Comparison of ENCODE assay signal across 8 mouse cellular contexts in genomic region chr8:70234080-70234780, GRCm38 (mm10). TPM values are rescaled to one million over a fixed set of nuclear protein-coding genes. Genes with fewer than 3 reads are reported as not detected.
DNase-seq lines count a peak whose midpoint lies in the region; ATAC-seq and TF ChIP-seq lines count a peak whose summit lies in the region.

Gene Sugp2 (plus strand): TSS chr8:70234226.
Gene Armc6 (minus strand): TSS chr8:70234466.

- no peak for TF ChIP-seq CTCF in liver, adult 2 months (IDR thresholded peaks at IDR 0.05; ENCODE audit: low read depth, low read length)

- TF ChIP-seq POLR2A in liver, adult 2 months (IDR thresholded peaks at IDR 0.05; ENCODE audit: extremely low read depth, insufficient read depth, low read length): peak; percentile 28; the same call in 1 of the 2 replicates
- no peak for TF ChIP-seq POLR2A in myocyte (IDR thresholded peaks at IDR 0.05; ENCODE audit: insufficient read length, low read depth)

- H3K27ac ChIP-seq in heart, embryonic 11.5 days (ENCODE audit: low read depth, low read length): peak within 1 kb of the TSS; percentile 87
- peak within 1 kb of the TSS; percentile 94 for H3K27ac ChIP-seq in kidney, embryonic 16.5 days (ENCODE audit: low read length)
- H3K27ac ChIP-seq in liver, adult 2 months (replicated peaks; ENCODE audit: insufficient read depth, low read depth, low read length): peak within 1 kb of the TSS; percentile 92

- peaks cover 10% of the 10 kb centered on the region for H3K36me3 ChIP-seq in heart, embryonic 11.5 days (ENCODE audit: control insufficient read depth, insufficient read depth, low read length)
- H3K36me3 ChIP-seq in kidney, embryonic 16.5 days (ENCODE audit: insufficient read depth, low read length): peaks cover 28% of the 10 kb centered on the region; the same call in 1 of the 2 replicates
- peaks cover 15% of the 10 kb centered on the region for H3K36me3 ChIP-seq in liver, adult 2 months (ENCODE audit: control insufficient read depth, insufficient read depth, low read length)
- H3K36me3 ChIP-seq in myocyte (ENCODE audit: control insufficient read depth, insufficient read depth): no peaks in the 10 kb centered on the region
- peaks cover 2% of the 10 kb centered on the region; the same call in 1 of the 2 replicates for H3K36me3 ChIP-seq in splenic B cell, adult 2 months (ENCODE audit: control insufficient read depth, insufficient read depth, low read length, poor library complexity, severe bottlenecking)

- no peaks in the 10 kb centered on the region for H3K27me3 ChIP-seq in heart, embryonic 11.5 days (ENCODE audit: control insufficient read depth, insufficient read depth, low read length)
- H3K27me3 ChIP-seq in kidney, embryonic 16.5 days (ENCODE audit: insufficient read depth, low read length): no peaks in the 10 kb centered on the region
- H3K27me3 ChIP-seq in liver, adult 2 months (ENCODE audit: control insufficient read depth, insufficient read depth, low read length): no peaks in the 10 kb centered on the region
- H3K27me3 ChIP-seq in myocyte (ENCODE audit: control insufficient read depth, insufficient read depth, insufficient read length): no peaks in the 10 kb centered on the region
- H3K27me3 ChIP-seq in splenic B cell, adult 2 months (ENCODE audit: control insufficient read depth, insufficient read depth, low read length, poor library complexity, severe bottlenecking): no peaks in the 10 kb centered on the region

- WGBS in heart, embryonic 11.5 days (ENCODE audit: insufficient replicate concordance): 0% methylated on average over 67 of the region's 67 CpGs
- under 1% methylated on average over 65 of the region's 67 CpGs for WGBS in kidney, embryonic 16.5 days
- WGBS in liver, adult 2 months: under 1% methylated on average over 67 of the region's 67 CpGs

- H3K79me2 ChIP-seq in liver, adult 2 months (ENCODE audit: control insufficient read depth, insufficient read depth, low read length): no peaks in the 10 kb centered on the region; the same call in 1 of the 2 replicates
- H3K79me2 ChIP-seq in myocyte (ENCODE audit: control insufficient read depth, insufficient read depth): peaks cover 9% of the 10 kb centered on the region

- peak within 1 kb of the TSS; percentile 87 for H3K9ac ChIP-seq in heart, embryonic 11.5 days (ENCODE audit: low read depth, low read length)
- H3K9ac ChIP-seq in kidney, embryonic 16.5 days (replicated peaks; ENCODE audit: low read length): peak within 1 kb of the TSS; percentile 88
- peak within 1 kb of the TSS; percentile 87 for H3K9ac ChIP-seq in liver, adult 2 months (ENCODE audit: low read depth, low read length)

- H3K4me2 ChIP-seq in heart, embryonic 11.5 days: peak within 1 kb of the TSS; percentile 83
- H3K4me2 ChIP-seq in kidney, embryonic 16.5 days (replicated peaks; ENCODE audit: low read depth, low read length): peak within 1 kb of the TSS; percentile 85
- peak within 1 kb of the TSS; percentile 94 for H3K4me2 ChIP-seq in myocyte (ENCODE audit: low read depth)

- H3K4me1 ChIP-seq in heart, embryonic 11.5 days (ENCODE audit: control insufficient read depth, insufficient read depth, low read length): peaks cover 10% of the 10 kb centered on the region
- H3K4me1 ChIP-seq in kidney, embryonic 16.5 days (ENCODE audit: insufficient read depth, low read length): peaks cover 21% of the 10 kb centered on the region
- peaks cover 14% of the 10 kb centered on the region for H3K4me1 ChIP-seq in liver, adult 2 months (ENCODE audit: control insufficient read depth, insufficient read depth, low read length)

- H3K9me3 ChIP-seq in heart, embryonic 11.5 days (replicated peaks; ENCODE audit: control insufficient read depth, low read length): no peaks in the 10 kb centered on the region
- no peaks in the 10 kb centered on the region for H3K9me3 ChIP-seq in kidney, embryonic 16.5 days (ENCODE audit: low read length)

- DNase-seq in B cell, adult 2 months: peak; percentile 94 to 95
- DNase-seq in brain, adult 2 months (ENCODE audit: low read depth, low spot score): peak; percentile 98
- DNase-seq in liver, adult 2 months (ENCODE audit: extremely low read depth, low read depth, low spot score): peak; percentile 81
- peak; percentile 98 for DNase-seq in splenic B cell, adult 2 months (ENCODE audit: low read depth, low spot score)

- H3K4me3 ChIP-seq in heart, embryonic 11.5 days (ENCODE audit: low read depth, low read length): peak within 1 kb of the TSS; percentile 75
- peak within 1 kb of the TSS; percentile 76 for H3K4me3 ChIP-seq in kidney, embryonic 16.5 days (ENCODE audit: low read length)
- peak within 1 kb of the TSS; percentile 68 for H3K4me3 ChIP-seq in liver, adult 2 months (ENCODE audit: insufficient read depth, low read depth, low read length)
- H3K4me3 ChIP-seq in myocyte: peak within 1 kb of the TSS; percentile 84

- H3ac ChIP-seq in myocyte (ENCODE audit: control insufficient read depth, insufficient read length): peak within 1 kb of the TSS; percentile 16

- ATAC-seq in erythroblast, adult 5-6 weeks (replicated peaks; ENCODE audit: low FRiP score, poor library complexity, severe bottlenecking): peak; percentile 90
- peak; percentile 95 for ATAC-seq in heart, embryonic 11.5 days (replicated peaks; ENCODE audit: insufficient number of reproducible peaks, low FRiP score, low TSS enrichment)
- ATAC-seq in kidney, embryonic 16.5 days (ENCODE audit: low FRiP score, low TSS enrichment): peak; percentile 97

TF ChIP-seq in myocyte, 11 proteins besides CTCF, POLR2A, EP300 and RAD21:
- TF ChIP-seq POLR2AphosphoS2 (IDR thresholded peaks at IDR 0.05; ENCODE audit: insufficient read length, low read depth) (no peak), REST (IDR thresholded peaks at IDR 0.05; ENCODE audit: insufficient read depth, insufficient read length) (no peak), TCF3 (IDR thresholded peaks at IDR 0.05; ENCODE audit: insufficient read length, low read depth) (no peak), CEBPB (IDR thresholded peaks at IDR 0.05; ENCODE audit: insufficient read depth, poor library complexity, severe bottlenecking) (no peak), SRF (IDR thresholded peaks at IDR 0.05; ENCODE audit: control insufficient read depth, insufficient read length, low read depth) (no peak), MYOG (IDR thresholded peaks at IDR 0.05; ENCODE audit: control insufficient read depth in 1 of 3, insufficient read depth in 1 of 3, insufficient read length in 2 of 3, low read depth in 2 of 3) (peak; percentile 42 to 93 (median 59)), MYOD1 (IDR thresholded peaks at IDR 0.05; ENCODE audit: control insufficient read depth in 1 of 3, insufficient read length in 2 of 3, low read depth in 2 of 3) (peak in 2 of 3 experiments; percentile 77 to 82), MAX (IDR thresholded peaks at IDR 0.05; ENCODE audit: low read depth) (peak; percentile 35), E2F4 (IDR thresholded peaks at IDR 0.05; ENCODE audit: insufficient read depth) (no peak), USF1 (IDR thresholded peaks at IDR 0.05; ENCODE audit: low read depth) (no peak), TCF12 (IDR thresholded peaks at IDR 0.05; ENCODE audit: insufficient read depth, poor library complexity, severe bottlenecking) (no peak)

RNA-seq across cellular contexts. Expression of gene Sugp2, which starts in this region (rescaled TPM):
- 24.4 and 33.9 TPM in 2 replicates for total RNA-seq in erythroblast, adult 5-6 weeks (2015; ENCODE audit: low replicate concordance)
- 22.7 and 28.9 TPM in 2 replicates for total RNA-seq in erythroblast, adult 5-6 weeks (2017; ENCODE audit: low replicate concordance)
- 23.0 and 26.2 TPM in 2 replicates for polyA plus RNA-seq in heart, embryonic 11.5 days (2014; fragmentation: Nextera tagmentation; extraction: Ambion mirVana)
- polyA plus RNA-seq in kidney, embryonic 16.5 days (2015; fragmentation: Nextera tagmentation; extraction: Ambion mirVana): 28.0 and 34.8 TPM in 2 replicates
- 5.3 and 7.0 TPM in 2 replicates for total RNA-seq in liver, adult 2 months (2014; rRNA removed)
- polyA plus RNA-seq in liver, adult 2 months (2012; rRNA removed): 9.7 and 12.4 TPM in 2 replicates
- 15.4 TPM for polyA plus RNA-seq in myocyte (2012; fragmentation: generic; extraction: Trizol)

RNA-seq across cellular contexts. Expression of gene Armc6, which starts in this region (rescaled TPM):
- 4.6 TPM in 1 of 2 replicates, not detected in the other for total RNA-seq in erythroblast, adult 5-6 weeks (2015; ENCODE audit: low replicate concordance)
- 4.0 and 6.1 TPM in 2 replicates for total RNA-seq in erythroblast, adult 5-6 weeks (2017; ENCODE audit: low replicate concordance)
- 17.6 and 17.8 TPM in 2 replicates for polyA plus RNA-seq in heart, embryonic 11.5 days (2014; fragmentation: Nextera tagmentation; extraction: Ambion mirVana)
- polyA plus RNA-seq in kidney, embryonic 16.5 days (2015; fragmentation: Nextera tagmentation; extraction: Ambion mirVana): 23.8 and 31.5 TPM in 2 replicates
- 4.4 and 6.2 TPM in 2 replicates for total RNA-seq in liver, adult 2 months (2014; rRNA removed)
- polyA plus RNA-seq in liver, adult 2 months (2012; rRNA removed): 9.6 and 11.6 TPM in 2 replicates
- 35.4 TPM for polyA plus RNA-seq in myocyte (2012; fragmentation: generic; extraction: Trizol)

Comparison
In these comparisons a context has a peak if more than half of its experiments do, and no peak if none do; other contexts are left out.
1. Peak in every context shown above with its lines: DNase-seq, ATAC-seq, H3K4me3 ChIP-seq and H3K27ac ChIP-seq.